Mouse (Mus musculus): ENCODE measurements around the gene Cdh16. TPM values are rescaled to one million over a fixed set of nuclear protein-coding genes. Genes with fewer than 3 reads are reported as not detected.

The Cdh16 gene
- polyA plus RNA-seq, 1 experiment from 2014 or later = 32.2 TPM

- peaks cover 14% of the 10 kb centered on the region for H3K4me1 ChIP-seq (ENCODE audit: insufficient read depth)
- 0 out of 2 replicates have a peak, but pooled peaks cover 3% of the 10 kb centered on the region for H3K36me3 ChIP-seq (ENCODE audit: insufficient read depth)
- peaks cover 12% of the 10 kb centered on the region; the same call in 1 of the 2 replicates for H3K27me3 ChIP-seq (ENCODE audit: insufficient read depth, low read length)
- H3K4me2 ChIP-seq = peak within 1 kb of the TSS; percentile 68
- peak within 1 kb of the TSS; percentile 39 for H3K4me3 ChIP-seq (ENCODE audit: low read depth, low read length)
- H3K27ac ChIP-seq (ENCODE audit: low read depth) = peak within 1 kb of the TSS; percentile 63; the same call in 1 of the 2 replicates
- WGBS = 1% methylated on average over 26 of the region's 28 CpGs
- ATAC-seq (ENCODE audit: insufficient read depth) (peak; percentile 71), DNase-seq (peak; percentile 70)
- H3K9ac ChIP-seq = peak within 1 kb of the TSS; percentile 49
- H3K9me3 ChIP-seq (ENCODE audit: low read depth, low read length) = no peaks in the 10 kb centered on the region
- no peak for TF ChIP-seq CTCF (IDR thresholded peaks at IDR 0.05; ENCODE audit: low read depth)
Observed at GRCm38 (mm10) chr8:104630981-104631663, 6.9 kb upstream of the Cdh16 start, which contains the start of gene Rrad. TSS of gene Rrad (minus strand) at chr8:104631327.

DNA sequence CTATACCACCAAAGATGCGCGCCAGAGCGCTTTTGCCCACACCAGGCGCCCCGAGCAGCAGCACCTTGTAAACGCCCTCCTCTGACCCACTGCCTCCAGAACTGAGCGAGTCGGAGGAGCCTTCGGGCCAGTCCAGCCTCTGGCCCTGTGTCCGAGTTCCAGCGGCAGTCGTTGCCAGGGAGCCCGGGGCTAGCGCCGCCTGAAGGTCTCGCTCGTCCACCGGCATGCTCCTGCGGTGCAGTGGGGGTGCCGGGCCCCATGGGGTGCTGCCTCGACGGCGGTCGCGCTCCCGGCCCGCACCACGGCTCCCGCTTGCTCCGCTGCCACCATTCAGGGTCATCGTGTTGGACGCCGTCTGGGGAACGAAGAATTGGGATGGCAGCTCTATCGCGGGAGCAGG is 6.4 kb upstream of the Cdh16 start:
- H3K4me3 ChIP-seq (ENCODE audit: low read depth, low read length) = peak overlapping the region; percentile 39
- WGBS = under 1% methylated on average over 36 of the region's 36 CpGs
- DNase-seq (no peak), ATAC-seq (ENCODE audit: insufficient read depth) (peak; percentile 28; the same call in 1 of the 2 replicates)
- peak overlapping the region; percentile 68 for H3K4me2 ChIP-seq
- TF ChIP-seq CTCF (IDR thresholded peaks at IDR 0.05; ENCODE audit: low read depth) = no peak
- H3K9me3 ChIP-seq (ENCODE audit: low read depth, low read length) = no peaks in the 10 kb centered on the region
- no peaks in the 10 kb centered on the region for H3K36me3 ChIP-seq (ENCODE audit: insufficient read depth)
- peaks cover 14% of the 10 kb centered on the region for H3K4me1 ChIP-seq (ENCODE audit: insufficient read depth)
- peak overlapping the region; percentile 49 for H3K9ac ChIP-seq
- peaks cover 12% of the 10 kb centered on the region; the same call in 1 of the 2 replicates for H3K27me3 ChIP-seq (ENCODE audit: insufficient read depth, low read length)
- peak overlapping the region; percentile 42; the same call in 1 of the 2 replicates for H3K27ac ChIP-seq (ENCODE audit: low read depth)

- Histone ChIP-seq H3K9ac (peak overlapping the region; percentile 49), H3K4me2 (peak overlapping the region; percentile 68), H3K9me3 (ENCODE audit: low read depth, low read length) (no peaks in the 10 kb centered on the region), H3K4me1 (ENCODE audit: insufficient read depth) (peaks cover 14% of the 10 kb centered on the region), H3K27me3 (ENCODE audit: insufficient read depth, low read length) (peaks cover 12% of the 10 kb centered on the region; the same call in 1 of the 2 replicates), H3K4me3 (ENCODE audit: low read depth, low read length) (peak overlapping the region; percentile 39), H3K27ac (ENCODE audit: low read depth) (no peak overlapping the region; the same call in 1 of the 2 replicates), H3K36me3 (ENCODE audit: insufficient read depth) (no peaks in the 10 kb centered on the region)
- WGBS = 29% methylated on average over 8 of the region's 8 CpGs
- no peak for TF ChIP-seq CTCF (IDR thresholded peaks at IDR 0.05; ENCODE audit: low read depth)
- DNase-seq (no peak), ATAC-seq (ENCODE audit: insufficient read depth) (no peak)
Observed at GRCm38 (mm10) chr8:104630111-104630479, 5.9 kb upstream of the Cdh16 start.

DNA sequence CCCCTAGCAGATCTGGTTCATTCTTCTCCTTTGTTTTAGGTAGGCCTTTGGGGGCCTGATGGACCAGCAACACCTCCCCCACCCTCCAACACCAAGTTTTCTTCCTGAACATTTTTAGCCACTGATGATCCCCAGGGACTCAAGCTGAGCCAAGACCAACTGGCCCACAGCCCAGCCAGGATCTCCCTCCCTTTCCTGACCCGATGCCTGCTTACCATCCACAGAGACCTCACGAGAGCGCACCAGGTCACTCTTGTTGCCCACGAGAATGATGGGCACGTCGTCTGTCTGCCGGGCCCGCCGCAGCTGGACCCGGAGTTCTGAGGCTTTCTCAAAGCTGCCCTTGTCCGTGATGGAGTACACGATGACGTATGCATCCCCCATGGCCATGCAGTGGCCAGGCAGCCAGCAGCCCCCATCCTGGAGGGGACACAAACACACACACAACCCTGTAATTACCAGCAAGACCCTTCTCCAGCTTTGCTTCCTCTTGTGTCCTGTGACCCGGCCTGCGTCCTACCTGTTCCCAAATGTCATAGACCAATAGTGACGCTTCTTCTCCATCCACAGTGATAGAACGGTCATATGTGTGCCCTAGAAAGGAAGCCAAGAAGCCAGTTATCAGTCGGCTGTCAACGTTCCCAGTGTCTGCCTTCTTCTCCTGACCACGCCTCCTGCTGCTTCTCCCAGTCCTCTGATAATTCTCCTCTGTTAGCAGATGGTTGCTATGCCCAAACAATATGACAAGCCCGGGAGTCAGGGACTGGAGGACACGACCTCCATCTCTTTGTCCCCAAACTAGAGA is 5.3 kb upstream of the Cdh16 start:
- Histone ChIP-seq H3K4me3 (ENCODE audit: low read depth, low read length) (peak overlapping the region; percentile 39), H3K4me1 (ENCODE audit: insufficient read depth) (peaks cover 14% of the 10 kb centered on the region), H3K9ac (no peak overlapping the region; the same call in 1 of the 2 replicates), H3K4me2 (peak overlapping the region; percentile 68; the same call in 1 of the 2 replicates), H3K27me3 (ENCODE audit: insufficient read depth, low read length) (peaks cover 12% of the 10 kb centered on the region; the same call in 1 of the 2 replicates), H3K36me3 (ENCODE audit: insufficient read depth) (no peaks in the 10 kb centered on the region), H3K27ac (ENCODE audit: low read depth) (no peak overlapping the region; the same call in 1 of the 2 replicates), H3K9me3 (ENCODE audit: low read depth, low read length) (no peaks in the 10 kb centered on the region)
- TF ChIP-seq CTCF (IDR thresholded peaks at IDR 0.05; ENCODE audit: low read depth) = no peak
- WGBS = 64% methylated on average over 22 of the region's 22 CpGs
- peak; percentile 26 for DNase-seq
- no peak for ATAC-seq (ENCODE audit: insufficient read depth)

DNA sequence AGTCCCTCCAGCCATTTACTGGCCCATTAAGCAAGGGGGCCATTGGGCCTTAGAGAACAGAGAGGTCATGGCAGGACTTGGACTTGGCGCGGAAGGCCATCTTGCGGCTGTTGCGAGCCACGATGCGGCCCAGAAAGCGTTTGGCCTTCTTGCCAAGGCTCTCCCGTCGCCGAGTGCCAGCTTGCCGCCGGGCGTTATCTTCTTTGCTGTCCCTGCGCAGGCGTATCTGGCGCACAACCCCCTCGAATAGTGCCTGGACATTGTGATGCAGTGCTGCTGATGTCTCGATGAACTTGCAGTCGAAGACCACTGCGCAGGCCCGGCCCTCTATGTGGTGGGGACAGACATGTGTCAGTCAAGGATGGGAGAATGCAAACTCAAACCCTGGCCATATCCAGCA is 4.2 kb upstream of the Cdh16 start:
- no peak for TF ChIP-seq CTCF (IDR thresholded peaks at IDR 0.05; ENCODE audit: low read depth)

DNA sequence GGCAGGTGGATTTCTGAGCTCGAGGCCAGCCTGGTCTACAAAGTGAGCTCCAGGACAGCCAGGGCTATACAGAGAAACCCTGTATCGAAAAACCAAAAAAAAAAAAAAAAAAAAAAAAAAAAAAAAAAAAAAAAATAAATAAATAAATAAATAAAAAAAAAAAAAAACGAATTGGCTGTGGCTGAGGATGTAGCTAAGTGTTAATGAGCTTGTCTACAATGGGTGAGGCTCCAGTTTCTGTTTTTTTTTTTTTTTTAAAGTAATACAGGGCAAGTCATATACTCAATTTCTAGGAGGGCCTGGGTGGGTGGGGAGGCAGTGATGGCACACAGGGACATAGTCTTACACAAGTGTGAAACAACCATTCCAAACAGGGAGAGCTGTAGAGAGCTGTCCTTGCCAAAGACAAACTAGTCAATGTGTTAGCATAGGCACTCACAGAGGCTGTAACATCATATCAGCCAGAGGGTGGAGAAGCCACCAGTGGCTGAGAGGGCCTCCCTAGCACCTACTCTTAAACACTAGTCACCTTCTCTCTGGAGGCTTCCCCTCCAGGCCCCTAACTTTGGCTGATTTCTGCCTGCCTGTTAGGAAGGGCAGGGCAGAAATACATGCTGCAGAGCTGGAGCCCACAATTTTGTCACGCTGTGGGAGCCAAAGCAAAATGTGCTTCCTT is 3.0 kb upstream of the Cdh16 start:
- Histone ChIP-seq H3K9me3 (ENCODE audit: low read depth, low read length) (no peaks in the 10 kb centered on the region), H3K36me3 (ENCODE audit: insufficient read depth) (no peaks in the 10 kb centered on the region), H3K4me1 (ENCODE audit: insufficient read depth) (peaks cover 13% of the 10 kb centered on the region), H3K27me3 (ENCODE audit: insufficient read depth, low read length) (peaks cover 12% of the 10 kb centered on the region; the same call in 1 of the 2 replicates), H3K4me3 (ENCODE audit: low read depth, low read length) (no peak overlapping the region), H3K9ac (no peak overlapping the region), H3K4me2 (no peak overlapping the region), H3K27ac (ENCODE audit: low read depth) (no peak overlapping the region)
- DNase-seq (no peak), ATAC-seq (ENCODE audit: insufficient read depth) (no peak)
- no peak for TF ChIP-seq CTCF (IDR thresholded peaks at IDR 0.05; ENCODE audit: low read depth)
- WGBS = 65% methylated on average over 4 of the region's 4 CpGs

More for the DNA sequence above, 4.2 kb upstream of the Cdh16 start:
- Histone ChIP-seq H3K9me3 (ENCODE audit: low read depth, low read length) (no peaks in the 10 kb centered on the region), H3K4me1 (ENCODE audit: insufficient read depth) (peaks cover 14% of the 10 kb centered on the region), H3K27me3 (ENCODE audit: insufficient read depth, low read length) (peaks cover 12% of the 10 kb centered on the region; the same call in 1 of the 2 replicates), H3K9ac (no peak overlapping the region), H3K36me3 (ENCODE audit: insufficient read depth) (no peaks in the 10 kb centered on the region), H3K27ac (ENCODE audit: low read depth) (no peak overlapping the region), H3K4me3 (ENCODE audit: low read depth, low read length) (no peak overlapping the region), H3K4me2 (no peak overlapping the region)
- DNase-seq (no peak), ATAC-seq (ENCODE audit: insufficient read depth) (no peak)
- WGBS = 92% methylated on average over 21 of the region's 21 CpGs
